Mouse (Mus musculus): ENCODE results near the gene Cercam. TPM values are rescaled to one million over a fixed set of nuclear protein-coding genes. Genes with fewer than 3 reads are reported as not detected.
"Not testable (repeated sequence)": the region's sequence is repeated elsewhere in the genome, so short reads cannot be mapped to it uniquely, and the experiment has no call there.

Gene Cercam
- polyA plus RNA-seq, 1 experiment from 2014 or later = 42.5 TPM

DNA sequence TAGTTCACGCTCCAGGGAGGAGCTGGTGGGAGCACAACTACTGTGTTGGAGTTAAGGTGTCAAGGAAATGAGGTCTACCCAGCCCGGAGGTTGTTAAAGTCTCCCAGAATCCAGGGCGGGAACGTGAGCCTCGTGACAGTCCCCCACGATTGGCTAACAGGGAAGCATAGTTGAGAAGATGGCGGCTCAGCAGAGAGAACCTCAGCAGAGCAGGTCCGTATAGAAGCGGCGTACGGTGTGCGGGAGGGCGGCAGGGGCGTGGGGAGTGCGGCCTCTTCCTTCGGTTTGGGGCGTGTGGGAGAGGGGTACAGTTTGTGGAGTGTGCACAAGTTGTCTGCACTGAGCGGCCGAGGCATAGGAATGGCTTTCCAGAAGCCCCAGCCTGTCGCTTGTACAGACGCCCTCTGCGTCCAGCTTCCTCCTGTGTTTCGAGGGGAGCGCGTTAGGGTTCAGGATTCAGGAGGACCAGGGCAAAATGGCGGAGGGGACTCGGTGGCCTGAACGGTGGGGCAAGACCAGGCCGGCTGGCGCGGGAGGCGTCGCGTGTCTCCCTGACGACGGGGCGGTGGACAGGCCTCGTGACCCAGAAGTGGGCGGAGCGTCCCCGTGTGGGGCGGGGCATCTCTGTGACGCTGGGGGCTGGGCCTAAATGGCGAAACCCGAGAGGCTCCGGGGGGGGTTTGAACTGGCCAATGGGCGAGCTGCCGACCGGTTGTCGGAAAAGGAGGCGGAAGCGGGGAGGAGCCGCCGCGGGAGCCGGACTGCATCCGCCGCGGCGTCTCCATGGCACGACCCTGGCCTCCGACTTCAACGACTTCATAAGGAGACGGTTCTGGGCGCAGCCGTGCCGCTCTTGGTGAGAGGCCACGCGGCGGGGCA is 20.3 kb downstream of the Cercam start, which contains the start of gene Odf2:
Odf2 (plus strand) TSS at position 156 of the 879 bp plus-strand sequence.
- Histone ChIP-seq H3K36me3 (peaks cover 32% of the 10 kb centered on the region), H3K27me3 (ENCODE audit: low read depth, poor library complexity, severe bottlenecking) (no peaks in the 10 kb centered on the region), H3K4me1 (peaks cover 24% of the 10 kb centered on the region), H3K27ac (replicated peaks) (peak within 1 kb of the TSS; percentile 97), H3K4me3 (peak within 1 kb of the TSS; percentile 100), H3K9me3 (replicated peaks) (no peaks in the 10 kb centered on the region)
- DNase-seq (ENCODE audit: low spot score) = peak; percentile 100
- WGBS = 2% methylated on average over 70 of the region's 70 CpGs

DNA sequence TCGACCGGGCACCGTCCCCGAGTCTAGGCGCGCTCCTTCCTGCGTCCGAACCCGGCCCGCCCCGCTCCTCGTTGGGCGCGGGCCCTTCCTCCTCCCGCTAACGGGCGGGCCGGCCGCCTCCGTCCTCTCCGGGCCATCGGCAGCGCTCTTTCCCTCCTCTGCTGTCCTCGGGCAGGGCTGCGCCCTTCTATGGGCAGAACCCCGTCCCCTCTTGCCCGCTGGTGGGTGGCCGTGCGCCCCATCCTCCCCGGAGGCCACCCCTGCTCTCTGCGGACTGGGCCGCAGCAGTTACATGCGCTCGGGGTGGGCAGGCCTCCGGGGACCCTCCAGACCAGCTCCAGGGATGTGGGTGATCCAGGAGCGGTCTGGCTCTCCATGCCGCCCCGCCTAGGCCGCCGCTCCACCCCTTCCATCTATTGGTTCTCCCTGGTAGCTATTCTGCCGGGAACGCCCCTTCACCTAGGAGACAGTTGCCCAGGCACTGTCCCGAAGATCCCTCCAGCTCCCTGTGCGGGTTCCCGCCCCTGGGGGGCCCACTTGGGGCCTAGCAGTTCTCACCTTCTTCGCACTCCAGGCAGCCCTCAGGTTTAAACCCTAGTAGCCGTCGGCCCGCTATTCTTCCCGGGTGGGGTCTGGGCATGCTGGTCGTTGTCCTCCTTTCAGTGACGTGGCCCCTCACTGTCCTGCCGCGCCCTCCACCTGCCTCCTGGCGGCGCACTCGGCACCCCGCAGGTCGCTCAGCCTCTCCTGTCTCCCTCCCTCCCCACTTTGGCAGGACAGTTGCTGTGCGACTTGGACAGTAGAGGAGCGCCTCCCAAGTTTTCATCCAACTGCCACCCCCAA is 21.2 kb downstream of the Cercam start:
- Histone ChIP-seq H3K27ac (replicated peaks) (peak overlapping the region; percentile 97), H3K4me1 (peaks cover 24% of the 10 kb centered on the region), H3K4me3 (peak overlapping the region; percentile 100), H3K27me3 (ENCODE audit: low read depth, poor library complexity, severe bottlenecking) (no peaks in the 10 kb centered on the region), H3K36me3 (peaks cover 41% of the 10 kb centered on the region), H3K9me3 (replicated peaks) (no peaks in the 10 kb centered on the region)
- WGBS = under 1% methylated on average over 55 of the region's 61 CpGs
- peak; percentile 93 for DNase-seq (ENCODE audit: low spot score)

DNA sequence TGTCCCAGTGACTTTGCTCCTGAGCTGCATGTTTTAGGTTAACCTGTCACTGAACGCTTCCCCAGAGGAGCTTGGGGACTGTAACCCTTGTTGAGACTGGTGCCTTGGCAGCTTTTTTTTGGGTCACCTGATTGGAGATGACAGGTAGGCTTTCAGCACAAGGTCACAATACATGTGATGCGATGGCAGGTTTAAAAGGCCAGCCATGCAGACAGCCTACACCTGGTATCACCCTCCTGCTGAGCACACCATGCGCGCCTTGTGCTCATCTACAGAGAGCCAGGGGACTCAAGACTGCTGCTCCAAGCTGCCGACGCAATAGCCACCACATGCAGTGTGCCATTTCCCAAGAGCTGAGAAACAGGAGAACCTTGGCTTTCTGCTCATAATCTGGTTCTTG is 22.8 kb downstream of the Cercam start:
- H3K4me3 ChIP-seq = peak overlapping the region; percentile 100; the same call in 1 of the 2 replicates
- peak overlapping the region; percentile 97; the same call in 1 of the 2 replicates for H3K27ac ChIP-seq (replicated peaks)
- H3K36me3 ChIP-seq = peaks cover 55% of the 10 kb centered on the region
- no peaks in the 10 kb centered on the region for H3K9me3 ChIP-seq (replicated peaks)
- no peaks in the 10 kb centered on the region for H3K27me3 ChIP-seq (ENCODE audit: low read depth, poor library complexity, severe bottlenecking)
- peaks cover 24% of the 10 kb centered on the region for H3K4me1 ChIP-seq
- WGBS = 94% methylated on average over 6 of the region's 6 CpGs
- DNase-seq (ENCODE audit: low spot score) = no peak

DNA sequence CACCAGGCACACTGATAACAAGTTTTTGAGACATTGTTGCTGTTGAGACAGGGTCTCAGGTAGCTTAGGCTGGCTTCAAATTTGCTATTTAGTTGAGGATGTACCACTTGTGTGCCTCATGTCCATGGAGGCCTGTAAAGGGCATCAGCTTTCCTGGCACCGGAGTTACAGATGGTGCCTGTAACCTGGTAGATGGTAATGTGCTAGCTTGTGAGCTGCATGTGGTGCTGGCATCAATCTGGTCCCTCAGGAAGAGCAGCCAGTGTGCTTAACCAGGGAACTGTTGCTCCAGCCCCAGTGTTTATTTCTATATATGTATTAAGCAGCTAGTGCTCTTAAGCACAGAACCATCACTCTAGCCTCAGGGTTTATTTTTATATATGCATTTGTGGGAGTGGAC is 27.1 kb downstream of the Cercam start:
- Histone ChIP-seq H3K4me3 (no peak overlapping the region), H3K27me3 (ENCODE audit: low read depth, poor library complexity, severe bottlenecking) (no peaks in the 10 kb centered on the region), H3K27ac (replicated peaks) (no peak overlapping the region), H3K36me3 (peaks cover 98% of the 10 kb centered on the region), H3K9me3 (replicated peaks) (no peaks in the 10 kb centered on the region), H3K4me1 (peaks cover 8% of the 10 kb centered on the region)
- no peak for DNase-seq (ENCODE audit: low spot score)
- WGBS = 95% methylated on average over 1 of the region's 1 CpGs

DNA sequence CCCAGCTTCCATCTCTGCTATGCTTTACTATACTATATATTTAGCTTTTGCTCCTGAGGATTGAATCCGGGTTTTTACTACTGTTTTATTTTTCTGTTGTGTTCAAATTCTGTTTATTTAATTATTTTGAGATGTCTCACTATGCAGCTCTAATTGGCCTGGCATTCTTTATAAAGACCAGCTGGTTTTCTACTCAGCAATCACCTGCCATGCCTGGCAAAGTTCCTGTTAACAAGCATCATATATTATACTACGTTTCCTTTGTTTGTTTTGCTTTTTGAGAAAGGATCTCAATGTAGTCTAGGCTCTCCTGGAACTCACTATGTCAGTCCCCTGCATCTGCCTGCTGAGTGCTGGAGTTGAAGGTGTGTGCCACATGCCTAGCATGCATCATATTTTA is 28.4 kb downstream of the Cercam start:
- WGBS = 88% methylated on average over 2 of the region's 2 CpGs
- H3K9me3 ChIP-seq (replicated peaks) = no peaks in the 10 kb centered on the region
- H3K4me3 ChIP-seq = no peak overlapping the region
- peaks cover 98% of the 10 kb centered on the region for H3K36me3 ChIP-seq
- H3K27ac ChIP-seq (replicated peaks) = no peak overlapping the region
- DNase-seq (ENCODE audit: low spot score) = no peak
- no peaks in the 10 kb centered on the region for H3K27me3 ChIP-seq (ENCODE audit: low read depth, poor library complexity, severe bottlenecking)
- no peaks in the 10 kb centered on the region for H3K4me1 ChIP-seq

DNA sequence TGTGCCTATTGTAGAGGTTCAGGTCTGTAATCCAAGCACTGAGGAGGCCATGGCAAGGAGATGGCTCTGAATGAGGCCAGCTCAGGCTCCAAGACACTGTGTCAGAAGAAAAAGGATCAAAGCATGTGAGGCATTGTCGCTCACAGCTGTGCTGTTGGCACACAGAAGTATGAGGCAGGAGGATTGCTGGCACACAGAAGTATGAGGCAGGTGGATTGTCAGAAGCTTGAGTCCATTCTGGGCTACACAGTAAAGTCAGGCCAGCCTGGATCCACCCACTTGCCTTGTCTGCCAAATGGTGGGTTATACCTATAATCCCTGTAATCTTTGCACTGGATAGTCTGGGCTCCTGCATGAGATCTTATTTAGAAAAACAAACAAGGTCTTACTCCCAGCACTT is 29.1 kb downstream of the Cercam start:
- no peak for DNase-seq (ENCODE audit: low spot score)
- no peaks in the 10 kb centered on the region for H3K27me3 ChIP-seq (ENCODE audit: low read depth, poor library complexity, severe bottlenecking)
- H3K4me1 ChIP-seq = no peaks in the 10 kb centered on the region
- no peak overlapping the region for H3K27ac ChIP-seq (replicated peaks)
- peaks cover 98% of the 10 kb centered on the region for H3K36me3 ChIP-seq
- 89% methylated on average over 1 of the region's 1 CpGs for WGBS
- no peak overlapping the region for H3K4me3 ChIP-seq
- no peaks in the 10 kb centered on the region for H3K9me3 ChIP-seq (replicated peaks)

DNA sequence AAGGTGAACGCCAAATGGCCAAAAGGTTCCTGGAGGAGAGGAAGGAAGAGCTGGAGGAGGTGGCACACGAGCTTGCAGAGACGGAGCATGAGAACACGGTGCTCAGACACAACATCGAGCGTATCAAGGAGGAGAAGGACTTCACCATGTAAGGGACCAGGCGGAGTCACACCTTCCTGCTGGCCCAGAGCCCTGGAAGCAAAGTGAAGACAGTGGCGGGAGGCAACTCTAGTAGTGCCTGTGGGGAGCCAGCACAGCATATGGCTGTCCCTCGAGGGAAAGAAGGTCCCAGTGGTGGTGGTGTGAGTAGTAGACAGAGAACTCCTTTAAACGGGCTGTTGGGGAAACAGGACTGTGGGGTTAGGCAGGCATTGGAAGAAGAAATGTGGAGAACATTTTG is 33.2 kb downstream of the Cercam start:
- no peak overlapping the region for H3K27ac ChIP-seq (replicated peaks)
- WGBS = 91% methylated on average over 10 of the region's 10 CpGs
- H3K4me3 ChIP-seq = no peak overlapping the region
- peaks cover 100% of the 10 kb centered on the region for H3K36me3 ChIP-seq
- H3K27me3 ChIP-seq (ENCODE audit: low read depth, poor library complexity, severe bottlenecking) = no peaks in the 10 kb centered on the region
- H3K9me3 ChIP-seq (replicated peaks) = no peaks in the 10 kb centered on the region
- no peak for DNase-seq (ENCODE audit: low spot score)
- H3K4me1 ChIP-seq = no peaks in the 10 kb centered on the region

DNA sequence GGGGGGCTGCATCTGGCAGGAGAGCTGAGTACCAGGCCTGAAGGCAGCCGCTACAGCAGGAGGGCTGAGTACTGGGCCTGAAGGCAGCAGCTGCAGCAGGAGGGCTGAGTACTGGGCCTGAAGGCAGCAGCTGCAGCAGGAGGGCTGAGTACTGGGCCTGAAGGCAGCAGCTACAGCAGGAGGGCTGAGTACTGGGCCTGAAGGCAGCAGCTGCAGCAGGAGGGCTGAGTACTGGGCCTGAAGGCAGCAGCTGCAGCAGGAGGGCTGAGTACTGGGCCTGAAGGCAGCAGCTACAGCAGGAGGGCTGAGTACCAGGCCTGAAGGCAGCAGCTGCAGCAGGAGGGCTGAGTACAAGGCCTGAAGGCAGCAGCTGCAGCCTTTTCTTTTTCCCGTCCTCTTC is 39.2 kb downstream of the Cercam start:
- not testable (repeated sequence) for H3K27ac ChIP-seq (replicated peaks); H3K4me1 ChIP-seq; H3K9me3 ChIP-seq (replicated peaks); DNase-seq (ENCODE audit: low spot score); H3K27me3 ChIP-seq (ENCODE audit: low read depth, poor library complexity, severe bottlenecking); H3K4me3 ChIP-seq
- 68% methylated on average over 2 of the region's 2 CpGs for WGBS
- H3K36me3 ChIP-seq = peaks cover 94% of the 10 kb centered on the region

DNA sequence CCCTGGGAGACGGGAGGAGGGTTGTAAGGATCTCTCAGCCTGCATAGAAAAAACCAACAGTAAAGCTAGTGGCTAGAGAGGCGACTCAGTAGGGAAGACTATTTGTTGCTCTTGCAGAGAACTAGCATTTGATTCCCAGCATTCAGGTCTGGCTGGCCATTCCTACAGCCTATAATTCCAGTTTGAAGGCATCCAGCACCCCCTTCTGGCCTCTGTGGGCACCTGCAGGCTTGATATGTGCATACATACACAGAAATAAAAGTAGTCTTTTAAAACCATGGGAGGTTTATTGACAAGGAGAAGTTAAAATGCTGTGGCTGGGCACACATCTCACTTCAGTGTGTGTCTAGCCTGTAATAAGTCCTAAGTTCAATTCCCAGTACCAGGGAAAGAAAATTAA is 41.1 kb downstream of the Cercam start:
- WGBS = 96% methylated on average over 2 of the region's 2 CpGs
- Histone ChIP-seq H3K27ac (replicated peaks) (no peak overlapping the region), H3K36me3 (peaks cover 93% of the 10 kb centered on the region), H3K27me3 (ENCODE audit: low read depth, poor library complexity, severe bottlenecking) (no peaks in the 10 kb centered on the region), H3K4me1 (no peaks in the 10 kb centered on the region), H3K9me3 (replicated peaks) (no peaks in the 10 kb centered on the region), H3K4me3 (no peak overlapping the region)
- no peak for DNase-seq (ENCODE audit: low spot score)

DNA sequence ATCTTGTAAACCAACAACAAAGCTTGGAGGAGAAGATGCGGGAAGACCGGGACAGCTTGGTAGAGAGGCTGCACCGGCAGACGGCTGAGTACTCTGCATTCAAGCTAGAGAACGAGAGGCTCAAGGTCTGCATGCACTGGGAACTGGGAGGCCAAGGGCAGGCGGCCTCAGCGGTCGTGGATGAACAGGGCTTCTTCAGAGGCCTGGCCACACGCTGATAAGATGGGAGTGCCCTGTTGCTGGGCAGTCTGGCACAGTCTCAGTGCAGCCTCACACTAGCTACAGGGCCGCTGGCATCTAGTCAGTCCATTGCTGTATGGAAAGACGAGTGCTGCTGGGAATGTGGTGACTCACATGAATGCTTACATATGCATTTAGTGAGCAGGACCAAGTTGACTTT is 48.7 kb downstream of the Cercam start:
- no peak overlapping the region for H3K27ac ChIP-seq (replicated peaks)
- no peaks in the 10 kb centered on the region for H3K9me3 ChIP-seq (replicated peaks)
- DNase-seq (ENCODE audit: low spot score) = no peak
- H3K4me1 ChIP-seq = no peaks in the 10 kb centered on the region
- 95% methylated on average over 11 of the region's 11 CpGs for WGBS
- H3K36me3 ChIP-seq = peaks cover 97% of the 10 kb centered on the region
- no peak overlapping the region for H3K4me3 ChIP-seq
- no peaks in the 10 kb centered on the region for H3K27me3 ChIP-seq (ENCODE audit: low read depth, poor library complexity, severe bottlenecking)

DNA sequence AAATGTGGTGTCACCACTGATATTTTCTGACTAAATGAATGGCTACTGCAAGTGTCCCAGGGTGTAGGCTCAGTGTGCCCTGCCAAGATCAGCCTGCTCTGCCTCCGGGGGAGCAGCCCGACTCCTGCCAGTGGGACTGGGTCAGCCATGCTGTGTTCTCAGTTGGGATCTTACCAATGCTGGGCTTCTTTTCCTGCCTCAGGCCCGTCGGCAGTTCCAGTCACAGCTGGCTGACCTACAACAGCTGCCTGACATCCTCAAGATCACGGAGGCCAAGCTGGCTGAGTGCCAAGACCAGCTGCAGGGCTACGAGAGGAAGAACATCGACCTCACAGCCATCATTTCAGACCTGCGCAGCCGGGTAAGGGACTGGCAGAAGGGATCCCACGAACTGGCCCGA is 53.0 kb downstream of the Cercam start:
- no peaks in the 10 kb centered on the region for H3K9me3 ChIP-seq (replicated peaks)
- H3K4me1 ChIP-seq = no peaks in the 10 kb centered on the region
- H3K27me3 ChIP-seq (ENCODE audit: low read depth, poor library complexity, severe bottlenecking) = no peaks in the 10 kb centered on the region
- no peak overlapping the region for H3K27ac ChIP-seq (replicated peaks)
- H3K4me3 ChIP-seq = no peak overlapping the region
- 89% methylated on average over 11 of the region's 11 CpGs for WGBS
- no peak for DNase-seq (ENCODE audit: low spot score)
- peaks cover 99% of the 10 kb centered on the region for H3K36me3 ChIP-seq

DNA sequence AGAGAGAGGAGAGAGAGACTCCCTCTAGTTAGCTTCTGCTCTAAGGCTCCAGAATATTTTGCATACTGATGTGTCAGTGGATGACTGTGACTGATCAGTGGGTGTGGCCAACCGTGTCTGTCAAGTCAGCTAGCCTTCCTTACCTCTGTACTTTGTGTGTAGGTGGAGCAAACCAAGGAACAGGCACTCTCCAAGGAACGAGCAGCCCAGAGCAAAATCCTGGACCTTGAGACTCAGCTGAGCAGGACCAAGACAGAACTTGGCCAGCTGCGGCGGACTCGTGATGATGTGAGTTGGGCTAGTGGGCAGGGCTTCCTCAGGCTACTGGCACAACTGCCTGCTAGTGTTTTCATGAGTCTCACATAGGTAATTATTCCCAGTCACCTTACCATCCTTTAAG is 57.6 kb downstream of the Cercam start:
- WGBS = 94% methylated on average over 5 of the region's 5 CpGs

DNA sequence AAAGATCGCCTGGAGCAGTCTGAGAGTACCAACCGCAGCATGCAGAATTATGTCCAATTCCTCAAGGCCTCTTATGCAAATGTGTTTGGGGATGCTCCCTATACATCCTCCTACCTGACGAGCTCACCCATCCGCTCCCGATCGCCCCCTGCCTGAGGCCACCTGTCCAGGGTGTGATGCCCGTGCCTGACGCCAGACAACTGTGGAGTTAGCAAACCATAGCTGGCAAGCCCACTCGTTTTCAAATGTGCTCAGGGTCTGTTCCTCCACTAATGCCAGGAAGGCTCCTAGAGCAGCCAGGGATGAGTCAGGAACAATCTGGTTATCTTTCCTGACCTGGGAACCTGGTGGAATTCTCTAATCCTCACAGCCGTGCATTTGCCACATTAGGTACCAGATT is 61.5 kb downstream of the Cercam start:
- Histone ChIP-seq H3K27ac (replicated peaks) (no peak overlapping the region), H3K27me3 (ENCODE audit: low read depth, poor library complexity, severe bottlenecking) (no peaks in the 10 kb centered on the region), H3K4me3 (no peak overlapping the region), H3K9me3 (replicated peaks) (no peaks in the 10 kb centered on the region), H3K4me1 (no peaks in the 10 kb centered on the region), H3K36me3 (peaks cover 63% of the 10 kb centered on the region)
- DNase-seq (ENCODE audit: low spot score) = no peak
- WGBS = 88% methylated on average over 10 of the region's 10 CpGs

More for the DNA sequence above, 57.6 kb downstream of the Cercam start:
- H3K4me3 ChIP-seq = no peak overlapping the region
- no peaks in the 10 kb centered on the region for H3K4me1 ChIP-seq
- no peaks in the 10 kb centered on the region for H3K9me3 ChIP-seq (replicated peaks)
- DNase-seq (ENCODE audit: low spot score) = no peak
- peaks cover 99% of the 10 kb centered on the region for H3K36me3 ChIP-seq
- no peaks in the 10 kb centered on the region for H3K27me3 ChIP-seq (ENCODE audit: low read depth, poor library complexity, severe bottlenecking)
- no peak overlapping the region for H3K27ac ChIP-seq (replicated peaks)

All from midbrain, embryonic 10.5 days (tissue).